Mouse (Mus musculus) urinary bladder, postnatal 4 days (tissue): ENCODE data around the gene Spin4.
A peak's percentile ranks its signal among the peaks of the same experiment; 100 is the strongest.

ENCODE experiments used
- DNase-seq, 2 experiments: peaks; one replicate each; pipeline ENCODE4 v3.0.0; 2021 to 2022; ENCODE audit warnings: low spot score in 2 of 2

Gene Spin4

GRCm38 (mm10) chrX:95026361-95026892, at the start of gene Spin4:
Gene Spin4 (minus strand): TSS chrX:95026682.
- DNase-seq, result peak; percentile 76

GRCm38 (mm10) chrX:95027907-95028306, 1.4 kb upstream of the Spin4 start:
- no peak for DNase-seq

GRCm38 (mm10) chrX:95025779-95026360, 612 bp downstream of the Spin4 start:
- no peak for DNase-seq

DNA sequence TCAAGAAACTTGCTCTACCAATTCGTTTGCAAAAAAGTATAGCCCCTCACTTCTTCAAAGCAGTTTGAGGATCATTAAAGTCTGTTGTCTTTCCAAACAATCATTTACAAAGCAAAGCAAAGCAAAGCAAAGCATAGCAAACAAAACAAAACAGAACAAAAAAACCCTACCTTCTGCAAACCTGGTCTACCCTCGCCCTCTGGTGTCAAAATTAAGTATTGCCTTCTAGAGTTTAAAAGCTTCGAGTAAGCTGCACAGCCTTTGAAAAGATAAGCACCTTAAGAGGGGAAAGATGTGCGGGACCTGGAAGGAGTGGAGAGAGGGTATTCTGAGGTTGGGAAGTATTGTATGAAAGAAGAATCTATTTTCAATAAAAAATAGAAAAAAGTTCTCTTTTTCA, 14.4 kb downstream of the Spin4 start:
- DNase-seq, result no peak

GRCm38 (mm10) chrX:94998845-94999244, 27.6 kb downstream of the Spin4 start:
- no peak for DNase-seq

DNA sequence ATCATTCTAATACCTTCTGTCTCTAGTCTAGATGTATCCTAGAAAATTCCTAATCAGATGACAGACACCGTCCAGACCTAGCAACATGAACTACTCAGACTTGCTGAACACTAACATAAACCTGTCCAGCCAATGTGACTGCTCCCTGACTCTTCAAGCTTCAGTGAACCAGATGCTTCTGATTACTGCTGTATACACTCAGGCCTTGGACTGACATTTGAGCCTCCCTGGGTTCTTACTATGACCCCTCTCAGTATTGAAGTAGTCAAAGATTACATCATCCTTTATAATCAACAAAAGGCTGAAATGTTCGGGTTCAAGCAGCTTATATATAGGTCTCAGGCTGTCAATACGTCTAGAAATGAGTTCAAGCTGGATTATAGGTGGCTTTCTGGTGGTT, 32.4 kb downstream of the Spin4 start:
- DNase-seq, result no peak

DNA sequence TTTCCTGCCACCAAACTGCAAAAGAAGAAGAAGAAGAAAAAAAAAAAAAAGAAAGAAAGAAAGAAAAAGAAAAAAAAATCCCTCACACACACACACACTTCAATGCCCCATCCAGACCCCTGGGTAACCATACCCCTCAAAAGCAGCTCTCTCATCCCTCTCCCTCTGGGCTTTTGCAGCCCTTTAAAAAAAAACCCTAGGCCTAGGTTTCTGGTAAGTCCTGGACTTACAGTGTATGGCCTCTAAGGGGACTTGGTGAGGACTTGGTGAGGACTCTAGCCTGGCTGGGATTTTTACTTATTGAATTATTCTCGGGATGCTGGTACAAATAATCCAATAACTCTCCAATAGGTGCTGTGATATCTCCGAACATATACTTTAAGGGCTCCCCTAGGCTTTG, 35.6 kb downstream of the Spin4 start:
- no peak for DNase-seq

DNA sequence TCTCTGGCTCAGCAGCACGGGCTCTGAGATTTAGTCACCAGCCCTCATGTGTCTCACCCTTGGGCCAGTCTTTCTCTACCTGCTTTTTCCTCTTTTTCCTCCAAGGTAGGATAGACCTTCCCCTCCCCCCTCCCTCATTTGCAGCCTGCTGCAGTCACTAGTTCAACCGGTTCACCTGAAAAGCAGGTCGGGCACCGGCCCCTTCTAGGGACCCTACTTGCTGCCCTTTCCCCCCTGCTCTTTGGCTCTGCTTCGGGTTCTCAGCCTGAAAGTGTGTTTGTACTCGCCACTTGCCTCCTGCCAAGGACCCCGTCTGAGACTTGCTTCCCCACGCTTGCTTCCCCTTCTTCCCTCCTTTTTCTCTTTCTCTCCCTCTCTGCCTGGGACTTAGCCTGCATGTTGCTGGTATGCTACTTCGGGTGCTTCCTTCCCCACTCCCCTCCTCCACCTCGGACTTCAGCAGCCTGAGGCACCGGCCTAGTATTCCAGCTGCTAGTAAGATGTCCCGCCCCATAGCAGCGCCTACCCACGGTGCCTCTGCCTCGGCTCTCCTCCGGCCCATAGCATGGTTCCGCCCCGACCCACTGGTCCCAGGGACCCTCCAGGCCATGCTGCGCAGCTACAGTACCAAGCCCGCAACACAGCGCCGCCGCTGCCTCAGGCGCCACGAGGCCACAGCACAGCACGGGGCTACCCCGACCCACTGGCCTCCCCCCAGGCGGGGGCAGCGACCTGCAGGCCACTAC, 36.2 kb downstream of the Spin4 start:
- peak in 1 of 2 experiments; percentile 23 for DNase-seq
